Mouse (Mus musculus) forebrain, embryonic 13.5 days (tissue): ENCODE results near the gene Rps16. TPM values are rescaled to one million over a fixed set of nuclear protein-coding genes. Genes with fewer than 3 reads are reported as not detected.

Experiments
- ATAC-seq: fragments of 200-750 bp; cut with Nextera tagmentation; 2 replicates; pipeline ENCODE4 v1.8.0; 2017
- H3K27ac ChIP-seq: fragments of 300-500 bp; sonication (generic); 2 replicates; pipeline ENCODE4 v1.5.1; 2015; ENCODE audit warnings: inconsistent platforms, mild to moderate bottlenecking, moderate library complexity
- H3K27me3 ChIP-seq: fragments of 300-500 bp; sonication (generic); 2 replicates; pipeline ENCODE4 v1.6.1; 2015; ENCODE audit warnings: mild to moderate bottlenecking, inconsistent platforms
- H3K36me3 ChIP-seq: fragments of 300-500 bp; sonication (generic); 2 replicates; pipeline ENCODE4 v1.6.1; 2015; ENCODE audit warnings: mild to moderate bottlenecking, inconsistent platforms; ENCODE audit not compliant: poor library complexity, severe bottlenecking
- H3K4me1 ChIP-seq: fragments of 300-500 bp; sonication (generic); 2 replicates; pipeline ENCODE4 v1.6.1; 2015; ENCODE audit warnings: inconsistent platforms
- H3K4me2 ChIP-seq: fragments of 300-500 bp; sonication (generic); 2 replicates; pipeline ENCODE4 v1.6.1; 2015; ENCODE audit warnings: inconsistent platforms, mild to moderate bottlenecking, moderate library complexity
- H3K4me3 ChIP-seq: fragments of 300-500 bp; sonication (generic); 2 replicates; pipeline ENCODE4 v1.5.1; 2015; ENCODE audit warnings: mild to moderate bottlenecking, inconsistent platforms
- H3K9ac ChIP-seq: fragments of 300-500 bp; sonication (generic); 2 replicates; pipeline ENCODE4 v1.6.1; 2015; ENCODE audit warnings: mild to moderate bottlenecking, inconsistent platforms
- H3K9me3 ChIP-seq: fragments of 300-500 bp; sonication (generic); replicated peaks from 2 replicates; pipeline ENCODE4 v1.6.1; 2016; ENCODE audit warnings: inconsistent platforms
- WGBS: fragments of 180-500 bp; shearing (Covaris S2); methylation state at CpG from one replicate; pipeline ENCODE4 v1.1.7; 2015; 5-methylcytosine and 5-hydroxymethylcytosine counted together
- polyA plus RNA-seq: library from polyadenylated mRNA; unstranded; fragments of >200 nt; fragmentation: Nextera tagmentation; extraction: Ambion mirVana; gene quantifications from 2 replicates; pipeline ENCODE4 v1.2.1, GENCODE M21; 2015

Rps16 gene
- polyA plus RNA-seq, 1 experiment from 2014 or later, result 704 TPM

DNA sequence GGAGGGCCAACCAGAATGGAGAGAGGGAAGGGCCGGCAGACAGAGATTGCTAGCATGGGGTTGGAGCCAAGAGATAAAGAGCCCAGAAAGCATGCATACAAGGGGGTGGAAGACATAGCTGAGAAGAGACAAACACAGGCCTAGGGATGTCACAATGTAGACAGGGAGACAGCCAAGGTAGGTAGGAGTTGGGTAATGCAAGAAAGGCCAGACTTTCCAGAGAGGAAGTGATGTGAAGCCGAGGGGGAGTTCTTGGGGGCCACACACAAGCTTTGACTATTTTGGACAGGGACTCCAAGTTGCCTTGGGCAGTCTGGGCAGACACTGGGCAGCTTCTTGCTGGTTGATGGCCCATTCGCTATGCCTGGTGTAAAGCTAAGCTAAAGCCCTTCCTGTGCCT is 51.5 kb downstream of the Rps16 start:
- WGBS, result 90% methylated on average over 3 of the region's 3 CpGs
- Histone ChIP-seq H3K4me2 (no peak overlapping the region), H3K4me1 (no peaks in the 10 kb centered on the region), H3K4me3 (no peak overlapping the region), H3K36me3 (peaks cover 96% of the 10 kb centered on the region), H3K27me3 (no peaks in the 10 kb centered on the region), H3K9ac (no peak overlapping the region), H3K27ac (no peak overlapping the region), H3K9me3 (no peaks in the 10 kb centered on the region)
- ATAC-seq, result no peak

Other genes starting within 250 kb of the Rps16 start
- 0.10 and 0.14 TPM in 2 replicates for gene 9530053A07Rik, start 221.2 kb upstream of the Rps16 start, polyA plus RNA-seq
- 114 and 132 TPM in 2 replicates for gene Fbl, start 180.9 kb upstream of the Rps16 start, polyA plus RNA-seq
- 14.0 and 14.3 TPM in 2 replicates for gene Dyrk1b, start 171.2 kb upstream of the Rps16 start, polyA plus RNA-seq
- 3.3 TPM in 2 replicates for gene Eid2, start 82.8 kb upstream of the Rps16 start, polyA plus RNA-seq
- 30.3 and 31.4 TPM in 2 replicates for gene Eid2b, start 72.9 kb upstream of the Rps16 start, polyA plus RNA-seq
- gene Selenov, start 59.5 kb upstream of the Rps16 start, polyA plus RNA-seq, result 0.33 and 0.39 TPM in 2 replicates
- 20.3 and 22.2 TPM in 2 replicates for gene Dll3, start 48.4 kb upstream of the Rps16 start, polyA plus RNA-seq
- gene Timm50, start 38.6 kb upstream of the Rps16 start, polyA plus RNA-seq, result 168 and 179 TPM in 2 replicates
- 93.4 and 102 TPM in 2 replicates for gene Supt5, start 11.9 kb upstream of the Rps16 start, polyA plus RNA-seq
- gene Plekhg2, start 21.9 kb downstream of the Rps16 start, polyA plus RNA-seq, result 43.1 and 50.0 TPM in 2 replicates
- gene Zfp36, start 29.6 kb downstream of the Rps16 start, polyA plus RNA-seq, result 4.5 and 4.8 TPM in 2 replicates
- 49.3 and 51.5 TPM in 2 replicates for gene Med29, start 42.1 kb downstream of the Rps16 start, polyA plus RNA-seq
- 95.4 and 97.1 TPM in 2 replicates for gene Paf1, start 42.3 kb downstream of the Rps16 start, polyA plus RNA-seq
- gene Gmfg, start 86.8 kb downstream of the Rps16 start, polyA plus RNA-seq, result 2.5 and 2.8 TPM in 2 replicates
- gene Lrfn1, start 101.3 kb downstream of the Rps16 start, polyA plus RNA-seq, result 5.9 and 6.1 TPM in 2 replicates
- not detected in 2 replicates for gene Ifnl2, start 159.8 kb downstream of the Rps16 start, polyA plus RNA-seq
- not detected in 2 replicates for gene Ifnl3, start 172.2 kb downstream of the Rps16 start, polyA plus RNA-seq
- gene Sycn, start 190.2 kb downstream of the Rps16 start, polyA plus RNA-seq, result not detected in 2 replicates
- not detected in 2 replicates for gene Nccrp1, start 196.6 kb downstream of the Rps16 start, polyA plus RNA-seq
- 20.0 and 20.5 TPM in 2 replicates for gene Samd4b, start 247.5 kb downstream of the Rps16 start, polyA plus RNA-seq
- gene Pak4, start 247.5 kb downstream of the Rps16 start, polyA plus RNA-seq, result 36.1 and 36.8 TPM in 2 replicates